Mouse (Mus musculus): Measurements from ENCODE around the gene Susd6. TPM values are rescaled to one million over a fixed set of nuclear protein-coding genes. Genes with fewer than 3 reads are reported as not detected.

The Susd6 gene
- total and polyA plus RNA-seq, 3 experiments: 7.8 to 11.0 (median 8.7) TPM

DNA sequence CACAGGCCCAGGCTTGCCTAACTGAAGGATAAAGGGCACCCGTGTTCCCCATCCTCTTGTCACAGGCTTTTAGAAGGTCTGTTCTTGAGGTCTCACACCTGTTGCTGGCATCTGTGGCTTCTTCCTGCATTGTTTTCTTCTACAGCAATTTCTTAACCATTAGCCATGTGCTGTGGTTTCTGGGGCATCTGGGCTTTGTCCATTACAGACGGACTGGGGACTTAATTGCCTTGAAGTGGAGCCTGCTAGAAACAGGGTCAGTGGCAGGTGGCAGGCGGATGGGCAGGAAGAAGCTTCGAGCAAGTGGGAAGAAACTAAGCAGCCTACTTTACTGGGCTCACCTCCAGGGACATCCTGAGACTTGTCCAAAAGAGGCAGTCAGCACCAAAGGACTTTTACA, 89.0 kb downstream of the Susd6 start:
- Histone ChIP-seq H3K79me2 (replicated peaks; ENCODE audit: control insufficient read depth, extremely low read depth, insufficient read depth, poor library complexity, severe bottlenecking) (no peaks in the 10 kb centered on the region), H3K27ac (ENCODE audit: insufficient read depth, low read depth) (no peak overlapping the region), H3K9me3 (replicated peaks; ENCODE audit: low read length) (no peaks in the 10 kb centered on the region), H3K36me3 (replicated peaks in 1 of 2; ENCODE audit: control insufficient read depth in 1 of 2, insufficient read depth in 1 of 2, low read length in 1 of 2) (peaks cover 26 to 62% of the 10 kb centered on the region in 2 experiments), H3K27me3 (replicated peaks) (no peaks in the 10 kb centered on the region), H3K4me3 (replicated peaks in 1 of 3; ENCODE audit: low read depth in 2 of 3, low read length in 2 of 3, poor library complexity in 1 of 3) (no peak overlapping the region), H3K4me2 (ENCODE audit: insufficient read depth, low read depth, poor library complexity, severe bottlenecking) (no peak overlapping the region), H3K4me1 (ENCODE audit: control insufficient read depth in 1 of 2, insufficient read depth in 2 of 2) (peaks cover 0 to 19% of the 10 kb centered on the region in 2 experiments; a peak in 2 of 4 replicates), H3K9ac (ENCODE audit: insufficient read depth, low read depth) (no peak overlapping the region)
- TF ChIP-seq NELFE (IDR thresholded peaks at IDR 0.05; ENCODE audit: low read depth, low read length): no peak
- TF ChIP-seq ELF1 (IDR thresholded peaks at IDR 0.05; ENCODE audit: low read depth, low read length): no peak
- no peak for TF ChIP-seq TCF12 (IDR thresholded peaks at IDR 0.05; ENCODE audit: low read depth, low read length)
- no peak for TF ChIP-seq POLR2A (IDR thresholded peaks at IDR 0.05; ENCODE audit: low read depth, low read length)
- no peak for TF ChIP-seq USF1 (IDR thresholded peaks at IDR 0.05; ENCODE audit: low read depth, low read length)
- no peak for TF ChIP-seq NRF1 (IDR thresholded peaks at IDR 0.05; ENCODE audit: low read depth, low read length)
- no peak for TF ChIP-seq JUND (conservative IDR thresholded peaks at IDR 0.05; ENCODE audit: low read depth, low read length)
- TF ChIP-seq MXI1 (IDR thresholded peaks at IDR 0.05; ENCODE audit: low read depth, low read length): no peak
- no peak for TF ChIP-seq MAFK (IDR thresholded peaks at IDR 0.05; ENCODE audit: insufficient replicate concordance, low read length)
- no peak for TF ChIP-seq CHD1 (IDR thresholded peaks at IDR 0.05; ENCODE audit: low read depth, low read length)
- TF ChIP-seq RAD21 (IDR thresholded peaks at IDR 0.05; ENCODE audit: low read depth, low read length): no peak
- no peak for TF ChIP-seq ZMIZ1 (IDR thresholded peaks at IDR 0.05; ENCODE audit: low read depth, low read length)
- TF ChIP-seq CHD2 (IDR thresholded peaks at IDR 0.05; ENCODE audit: low read length): no peak
- TF ChIP-seq HCFC1 (IDR thresholded peaks at IDR 0.05; ENCODE audit: low read depth, low read length): no peak
- TF ChIP-seq JUN (IDR thresholded peaks at IDR 0.05; ENCODE audit: insufficient read depth, low read depth, low read length): no peak
- TF ChIP-seq ZNF384 (IDR thresholded peaks at IDR 0.05; ENCODE audit: low read depth, low read length): no peak
- TF ChIP-seq MEF2A (IDR thresholded peaks at IDR 0.05; ENCODE audit: borderline replicate concordance, low read depth, low read length): no peak
- TF ChIP-seq USF2 (conservative IDR thresholded peaks at IDR 0.05; ENCODE audit: low read depth, low read length): no peak
- in situ Hi-C loops (cut with MboI; ENCODE audit: low pct_ligation_motif_present, low pct_unique_long_range_greater_than_20kb, low sequenced_read_pairs) (no loop called here), dilution Hi-C loops (cut with MboI; ENCODE audit: extremely low pct_ligation_motif_present, extremely low pct_unique_long_range_greater_than_20kb, low sequenced_read_pairs) (no loop called here)
- DNase-seq (ENCODE audit: extremely low read depth): no peak

DNA sequence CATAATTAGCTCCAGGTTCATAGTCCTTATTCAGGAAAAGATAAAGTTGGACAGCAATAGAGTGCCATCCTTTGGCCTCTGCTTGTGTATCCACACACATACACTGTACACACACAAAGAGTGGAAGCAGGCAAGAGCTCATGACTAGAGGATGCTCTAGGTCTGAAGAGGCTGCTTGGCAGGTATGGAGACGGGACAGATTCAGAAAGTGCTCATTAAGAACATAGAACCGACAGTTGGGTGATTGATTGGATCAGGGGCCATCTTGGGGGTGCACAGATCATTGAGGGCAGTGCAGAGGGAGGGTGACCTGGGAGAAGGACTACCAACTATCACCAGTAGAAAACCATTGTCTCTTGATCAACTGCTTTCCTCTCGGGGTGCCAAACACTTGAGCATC, 90.8 kb downstream of the Susd6 start:
- H3K79me2 ChIP-seq (replicated peaks; ENCODE audit: control insufficient read depth, extremely low read depth, insufficient read depth, poor library complexity, severe bottlenecking): no peaks in the 10 kb centered on the region
- H3K9ac ChIP-seq (ENCODE audit: insufficient read depth, low read depth): no peak overlapping the region
- DNase-seq (ENCODE audit: extremely low read depth): no peak
- peaks cover 22 to 46% of the 10 kb centered on the region in 2 experiments for H3K36me3 ChIP-seq (replicated peaks in 1 of 2; ENCODE audit: control insufficient read depth in 1 of 2, insufficient read depth in 1 of 2, low read length in 1 of 2)
- H3K4me1 ChIP-seq (ENCODE audit: control insufficient read depth in 1 of 2, insufficient read depth in 2 of 2): peaks cover 2 to 17% of the 10 kb centered on the region in 2 experiments; a peak in 2 of 4 replicates
- no peak overlapping the region for H3K4me3 ChIP-seq (replicated peaks in 1 of 3; ENCODE audit: low read depth in 2 of 3, low read length in 2 of 3, poor library complexity in 1 of 3)
- no peak overlapping the region for H3K27ac ChIP-seq (ENCODE audit: insufficient read depth, low read depth)
- H3K4me2 ChIP-seq (ENCODE audit: insufficient read depth, low read depth, poor library complexity, severe bottlenecking): no peak overlapping the region
- in situ Hi-C loops (cut with MboI; ENCODE audit: low pct_ligation_motif_present, low pct_unique_long_range_greater_than_20kb, low sequenced_read_pairs): loop anchor here (5.0 kb wide), 2 partner anchors 34 to 94 kb away; no protein-coding TSS in a partner anchor
- no peaks in the 10 kb centered on the region for H3K27me3 ChIP-seq (replicated peaks)
- dilution Hi-C loops (cut with MboI; ENCODE audit: extremely low pct_ligation_motif_present, extremely low pct_unique_long_range_greater_than_20kb, low sequenced_read_pairs): no loop called here
- TF ChIP-seq E2F4 (IDR thresholded peaks at IDR 0.05; ENCODE audit: insufficient replicate concordance, low read depth, low read length): no peak
- TF ChIP-seq RCOR1 (conservative IDR thresholded peaks at IDR 0.05; ENCODE audit: low read depth, low read length): no peak
- no peak for TF ChIP-seq MAFK (IDR thresholded peaks at IDR 0.05; ENCODE audit: insufficient replicate concordance, low read length)
- no peak for TF ChIP-seq MAZ (IDR thresholded peaks at IDR 0.05; ENCODE audit: low read depth, low read length)
- no peak for TF ChIP-seq KAT2A (IDR thresholded peaks at IDR 0.05; ENCODE audit: insufficient replicate concordance, low read length)
- no peak for TF ChIP-seq GABPA (IDR thresholded peaks at IDR 0.05; ENCODE audit: insufficient replicate concordance, low read depth, low read length)
- no peak for TF ChIP-seq SIN3A (IDR thresholded peaks at IDR 0.05; ENCODE audit: low read length)
- no peak for TF ChIP-seq NELFE (IDR thresholded peaks at IDR 0.05; ENCODE audit: low read depth, low read length)
- TF ChIP-seq UBTF (IDR thresholded peaks at IDR 0.05; ENCODE audit: low read depth, low read length): no peak
- no peak for TF ChIP-seq MYC (IDR thresholded peaks at IDR 0.05; ENCODE audit: low read depth, low read length)
- TF ChIP-seq ZNF384 (IDR thresholded peaks at IDR 0.05; ENCODE audit: low read depth, low read length): no peak
- TF ChIP-seq ELF1 (IDR thresholded peaks at IDR 0.05; ENCODE audit: low read depth, low read length): no peak
- TF ChIP-seq BHLHE40 (IDR thresholded peaks at IDR 0.05; ENCODE audit: low read depth, low read length): no peak
- no peak for TF ChIP-seq SMC3 (IDR thresholded peaks at IDR 0.05; ENCODE audit: low read depth, low read length)
- TF ChIP-seq CHD1 (IDR thresholded peaks at IDR 0.05; ENCODE audit: low read depth, low read length): no peak
- no peak for TF ChIP-seq CHD2 (IDR thresholded peaks at IDR 0.05; ENCODE audit: low read length)
- no peak for TF ChIP-seq NRF1 (IDR thresholded peaks at IDR 0.05; ENCODE audit: low read depth, low read length)
- TF ChIP-seq RAD21 (IDR thresholded peaks at IDR 0.05; ENCODE audit: low read depth, low read length): no peak
- TF ChIP-seq POLR2AphosphoS2 (IDR thresholded peaks at IDR 0.05; ENCODE audit: low read depth, low read length): no peak
- no peak for TF ChIP-seq HCFC1 (IDR thresholded peaks at IDR 0.05; ENCODE audit: low read depth, low read length)
- no peaks in the 10 kb centered on the region for H3K9me3 ChIP-seq (replicated peaks; ENCODE audit: low read length)

All from CH12.LX (cell line).